Comparison of ENCODE assay signal across 34 mouse cellular contexts in genomic region chr12:56457951-56458350, GRCm38 (mm10).
"Had no signal": no experiment of that assay in that cellular context is flagged by ENCODE, and none has a peak within 500 bp of the region (broad histone marks: within the 10 kb centered on the region; RNA-seq: fewer than 3 reads in every experiment).

No protein-coding gene starts in this region.

- H3K27me3 ChIP-seq: heart, embryonic 12.5 days; heart, embryonic 15.5 days had no signal

- H3K36me3 ChIP-seq: heart, embryonic 10.5 days; heart, embryonic 12.5 days; heart, embryonic 13.5 days; heart, embryonic 15.5 days; hindbrain, embryonic 10.5 days; hindbrain, embryonic 12.5 days; hindbrain, embryonic 13.5 days; hindbrain, embryonic 15.5 days; intestine, embryonic 15.5 days; kidney, embryonic 15.5 days had no signal

- H3K9ac ChIP-seq: heart, embryonic 12.5 days; heart, embryonic 13.5 days; heart, embryonic 15.5 days; hindbrain, embryonic 12.5 days; hindbrain, embryonic 13.5 days; hindbrain, embryonic 14.5 days; hindbrain, embryonic 15.5 days; intestine, embryonic 15.5 days; kidney, embryonic 15.5 days had no signal

- H3K4me2 ChIP-seq: heart, embryonic 11.5 days; heart, embryonic 12.5 days; heart, embryonic 13.5 days; heart, embryonic 15.5 days; hindbrain, embryonic 12.5 days; hindbrain, embryonic 13.5 days; hindbrain, embryonic 14.5 days; hindbrain, embryonic 15.5 days; intestine, embryonic 15.5 days; kidney, embryonic 15.5 days had no signal

- H3K4me3 ChIP-seq: heart, embryonic 10.5 days; heart, embryonic 12.5 days; heart, embryonic 13.5 days; heart, embryonic 15.5 days; hindbrain, embryonic 10.5 days; hindbrain, embryonic 12.5 days; hindbrain, embryonic 13.5 days; hindbrain, embryonic 15.5 days; intestine, embryonic 15.5 days; kidney, embryonic 15.5 days; layer of hippocampus, adult 2 months had no signal

- H3K9me3 ChIP-seq: heart, embryonic 10.5 days; heart, embryonic 12.5 days; heart, embryonic 13.5 days; heart, embryonic 15.5 days; hindbrain, embryonic 10.5 days; hindbrain, embryonic 12.5 days; hindbrain, embryonic 15.5 days; intestine, embryonic 15.5 days; kidney, embryonic 15.5 days had no signal

- H3K27ac ChIP-seq: heart, embryonic 10.5 days; heart, embryonic 13.5 days; heart, embryonic 15.5 days; hindbrain, embryonic 10.5 days; hindbrain, embryonic 12.5 days; hindbrain, embryonic 13.5 days; hindbrain, embryonic 14.5 days; hindbrain, embryonic 15.5 days; hindbrain, postnatal 0 days; intestine, embryonic 15.5 days; kidney, embryonic 15.5 days; kidney, postnatal 0 days; layer of hippocampus, adult 2 months had no signal

- ATAC-seq: hindbrain, postnatal 0 days; inflammation-experienced regulatory T-cells, adult 6 months; intestine, embryonic 15.5 days; intestine, embryonic 16.5 days; intestine, postnatal 0 days had no signal

- DNase-seq: heart, postnatal 10 days; heart, postnatal 14 days; heart, postnatal 36 days; heart, postnatal 4 days; kidney, adult 11 months; kidney, adult 18-20 months; kidney, adult 2 months; kidney, adult 8-10 months; kidney, adult 9 months; kidney, postnatal 10 days; kidney, postnatal 14 days; kidney, postnatal 25 days; kidney, postnatal 36 days; kidney, postnatal 4 days; layer of hippocampus, adult 9-11 months; layer of hippocampus, postnatal 36 days had no signal

- H3K4me1 ChIP-seq: heart, embryonic 15.5 days; hindbrain, embryonic 15.5 days; intestine, embryonic 15.5 days had no signal
